Mouse (Mus musculus): ENCODE measurements at regions not wholly inside any gene's neighbourhood (a gene's known extent, or its start where the extent isn't known, plus 50 kb on each side); places are given as distances from the start of the nearest gene placed in this dataset.

- DNase-seq = no peak
These were observed 90.7 kb downstream of the Banf2 start for GRCm38 (mm10) chr2:144123395-144124034.

- no peak for DNase-seq
These were observed 94.5 kb downstream of the Banf2 start for GRCm38 (mm10) chr2:144127082-144128037.

GRCm38 (mm10) chr2:144128038-144128402 is 95.2 kb downstream of the Banf2 start:
- DNase-seq = no peak

- no peak for DNase-seq
These were observed 95.7 kb downstream of the Banf2 start for GRCm38 (mm10) chr2:144128527-144128926.

GRCm38 (mm10) chr2:144133806-144134574 is 101.1 kb downstream of the Banf2 start:
- DNase-seq = no peak

- no peak for DNase-seq
These were observed 101.7 kb downstream of the Banf2 start for GRCm38 (mm10) chr2:144134575-144134958.

GRCm38 (mm10) chr2:144135586-144135985 is 102.7 kb downstream of the Banf2 start:
- DNase-seq = no peak

GRCm38 (mm10) chr2:144143620-144144384 is 110.9 kb downstream of the Banf2 start:
- DNase-seq = no peak

- no peak for DNase-seq
These were observed 111.8 kb downstream of the Banf2 start for GRCm38 (mm10) chr2:144144486-144145136.

- no peak for DNase-seq
These were observed 113.8 kb upstream of the Mgme1 start for GRCm38 (mm10) chr2:144156456-144157211.

- no peak for DNase-seq
These were observed 113.1 kb upstream of the Mgme1 start for GRCm38 (mm10) chr2:144157343-144157742.

- DNase-seq = no peak
These were observed 112.2 kb upstream of the Mgme1 start for GRCm38 (mm10) chr2:144158256-144158655.

- no peak for DNase-seq
These were observed 110.6 kb upstream of the Mgme1 start for GRCm38 (mm10) chr2:144159854-144160331.

GRCm38 (mm10) chr2:144160434-144160833 is 110.0 kb upstream of the Mgme1 start:
- no peak for DNase-seq

- DNase-seq = no peak
These were observed 108.6 kb upstream of the Mgme1 start for GRCm38 (mm10) chr2:144161852-144162251.

- peak; percentile 30 for DNase-seq
These were observed 106.4 kb upstream of the Mgme1 start for GRCm38 (mm10) chr2:144164102-144164501.

- DNase-seq = peak; percentile 91
These were observed 105.3 kb upstream of the Mgme1 start for GRCm38 (mm10) chr2:144164986-144165821.

- DNase-seq = no peak
These were observed 104.2 kb upstream of the Mgme1 start for GRCm38 (mm10) chr2:144166102-144166750.
